In genomic region chr16:58573949-58574722, GRCm38 (mm10) we compare ENCODE assay signal across 31 mouse cellular contexts. TPM values are rescaled to one million over a fixed set of nuclear protein-coding genes. Genes with fewer than 3 reads are reported as not detected.
A peak's percentile ranks its signal among the peaks of the same experiment; 100 is the strongest.
DNase-seq lines count a peak whose midpoint lies in the region; ATAC-seq and TF ChIP-seq lines count a peak whose summit lies in the region.
"Had no signal": no experiment of that assay in that cellular context is flagged by ENCODE, and none has a peak within 500 bp of the region (broad histone marks: within the 10 kb centered on the region; RNA-seq: fewer than 3 reads in every experiment).

No protein-coding gene starts in this region.

- no peak overlapping the region for H3K27ac ChIP-seq in intestine, embryonic 15.5 days
- peak overlapping the region; percentile 16; the same call in 1 of the 2 replicates for H3K27ac ChIP-seq in intestine, postnatal 0 days (ENCODE audit: low read depth, low read length)
- H3K27ac ChIP-seq: forebrain, embryonic 10.5 days; forebrain, embryonic 13.5 days; heart, embryonic 15.5 days; hindbrain, embryonic 10.5 days; hindbrain, embryonic 13.5 days had no signal

- no peak overlapping the region for H3K9ac ChIP-seq in intestine, embryonic 15.5 days
- no peak overlapping the region for H3K9ac ChIP-seq in intestine, postnatal 0 days (ENCODE audit: low read depth, low read length)
- H3K9ac ChIP-seq: forebrain, embryonic 13.5 days; heart, embryonic 12.5 days; heart, embryonic 15.5 days; hindbrain, embryonic 13.5 days had no signal

- no peak overlapping the region for H3K4me2 ChIP-seq in intestine, embryonic 15.5 days (replicated peaks)
- no peak overlapping the region for H3K4me2 ChIP-seq in intestine, postnatal 0 days (replicated peaks; ENCODE audit: low read depth)
- H3K4me2 ChIP-seq: forebrain, embryonic 13.5 days; heart, embryonic 12.5 days; heart, embryonic 15.5 days; hindbrain, embryonic 13.5 days had no signal

- H3K4me3 ChIP-seq in intestine, embryonic 15.5 days (replicated peaks) = no peak overlapping the region
- H3K4me3 ChIP-seq in intestine, postnatal 0 days (ENCODE audit: low read depth, low read length) = no peak overlapping the region
- H3K4me3 ChIP-seq: forebrain, embryonic 10.5 days; forebrain, embryonic 13.5 days; heart, embryonic 12.5 days; heart, embryonic 15.5 days; hindbrain, embryonic 10.5 days; hindbrain, embryonic 13.5 days had no signal

- 71% methylated on average over 6 of the region's 6 CpGs for WGBS in intestine, embryonic 15.5 days
- 42% methylated on average over 6 of the region's 6 CpGs for WGBS in intestine, postnatal 0 days

- no peak for TF ChIP-seq CTCF in intestine, postnatal 0 days (IDR thresholded peaks at IDR 0.05; ENCODE audit: low read depth)

- ATAC-seq in intestine, embryonic 15.5 days = peak; percentile 79
- ATAC-seq in intestine, postnatal 0 days = peak; percentile 92
- ATAC-seq: activated CD4-positive, CD25-positive, alpha-beta regulatory T cell, adult 4 months; CD4-positive, CD25-positive, alpha-beta regulatory T cell, adult 4 months; forebrain, embryonic 13.5 days; forebrain, embryonic 16.5 days; hindbrain, embryonic 16.5 days had no signal

- H3K36me3 ChIP-seq in intestine, embryonic 15.5 days = no peaks in the 10 kb centered on the region
- H3K36me3 ChIP-seq in intestine, postnatal 0 days (ENCODE audit: control insufficient read depth, insufficient read depth) = no peaks in the 10 kb centered on the region
- H3K36me3 ChIP-seq: forebrain, embryonic 10.5 days; heart, embryonic 12.5 days; heart, embryonic 15.5 days; hindbrain, embryonic 10.5 days; hindbrain, embryonic 13.5 days had no signal

- no peaks in the 10 kb centered on the region for H3K27me3 ChIP-seq in intestine, embryonic 15.5 days (replicated peaks)
- H3K27me3 ChIP-seq in intestine, postnatal 0 days (replicated peaks; ENCODE audit: control insufficient read depth, insufficient read depth, low read length) = no peaks in the 10 kb centered on the region
- H3K27me3 ChIP-seq: forebrain, embryonic 13.5 days; heart, embryonic 12.5 days; heart, embryonic 15.5 days; hindbrain, embryonic 13.5 days had no signal

- H3K9me3 ChIP-seq in intestine, embryonic 15.5 days = no peaks in the 10 kb centered on the region
- H3K9me3 ChIP-seq in intestine, postnatal 0 days (ENCODE audit: control insufficient read depth) = no peaks in the 10 kb centered on the region
- H3K9me3 ChIP-seq: forebrain, embryonic 10.5 days; forebrain, embryonic 13.5 days; heart, embryonic 12.5 days; heart, embryonic 15.5 days; hindbrain, embryonic 10.5 days; hindbrain, embryonic 13.5 days had no signal

- no peaks in the 10 kb centered on the region for H3K4me1 ChIP-seq in intestine, embryonic 15.5 days (replicated peaks)
- no peaks in the 10 kb centered on the region for H3K4me1 ChIP-seq in intestine, postnatal 0 days (replicated peaks; ENCODE audit: control insufficient read depth, insufficient read depth, low read length)
- H3K4me1 ChIP-seq: forebrain, embryonic 10.5 days; forebrain, embryonic 13.5 days; heart, embryonic 12.5 days; heart, embryonic 15.5 days; hindbrain, embryonic 10.5 days; hindbrain, embryonic 13.5 days had no signal

- peak; percentile 10 for DNase-seq in lung, postnatal 25 days (ENCODE audit: low spot score)
- no peak for DNase-seq in lung, postnatal 4 days
- DNase-seq in heart, adult 9 months (ENCODE audit: low spot score in 2 of 2) = no peak
- DNase-seq in adrenal gland, postnatal 4 days (ENCODE audit: low spot score in 2 of 2) = no peak
- DNase-seq: adrenal gland, adult 8-10 months; adrenal gland, postnatal 25 days; cerebellum, adult 18-20 months; cerebellum, adult 9-10 months; cerebellum, postnatal 14 days; gastrocnemius, postnatal 10 days; gastrocnemius, postnatal 36 days; heart, postnatal 10 days; heart, postnatal 36 days had no signal

RNA-seq across cellular contexts. Expression of gene Gm813, which starts 42.6 kb away (rescaled TPM):
- polyA plus RNA-seq in intestine, embryonic 15.5 days (2015; fragmentation: Nextera tagmentation; extraction: Ambion mirVana) = not detected in 2 replicates
- not detected in 2 replicates for polyA plus RNA-seq in intestine, postnatal 0 days (2015; fragmentation: Nextera tagmentation; extraction: Ambion mirVana)
- total RNA-seq in adrenal gland, postnatal 4 days (2021) = not detected
- total RNA-seq: adrenal gland, adult 8-10 months; adrenal gland, postnatal 25 days; gastrocnemius, adult 18-20 months; gastrocnemius, postnatal 10 days; gastrocnemius, postnatal 36 days; granulocyte monocyte progenitor cell, adult 5-6 weeks; heart, adult 8-10 months; heart, postnatal 10 days; heart, postnatal 36 days had no signal
- polyA plus RNA-seq: activated CD4-positive, CD25-positive, alpha-beta regulatory T cell, adult 4 months; C2C12; CD4-positive, CD25-positive, alpha-beta regulatory T cell, adult 4 months; embryonic facial prominence, embryonic 11.5 days; embryonic facial prominence, embryonic 14.5 days; forebrain, embryonic 10.5 days; forebrain, embryonic 13.5 days; forebrain, embryonic 16.5 days; heart, embryonic 12.5 days; heart, embryonic 15.5 days; hindbrain, embryonic 10.5 days; hindbrain, embryonic 13.5 days; hindbrain, embryonic 16.5 days had no signal

RNA-seq across cellular contexts. Expression of gene St3gal6, which starts 50.1 kb away (rescaled TPM):
- 18.9 and 19.3 TPM in 2 replicates for polyA plus RNA-seq in intestine, embryonic 15.5 days (2015; fragmentation: Nextera tagmentation; extraction: Ambion mirVana)
- polyA plus RNA-seq in intestine, postnatal 0 days (2015; fragmentation: Nextera tagmentation; extraction: Ambion mirVana) = 32.5 and 32.6 TPM in 2 replicates
- 10 to 100 TPM; 12.1 to 20.3 TPM for total RNA-seq in adrenal gland, postnatal 4 days (2021)
- total RNA-seq: granulocyte monocyte progenitor cell, adult 5-6 weeks had no signal
